Mouse (Mus musculus): Measurements from ENCODE around the gene Als2cr12. TPM values are rescaled to one million over a fixed set of nuclear protein-coding genes. Genes with fewer than 3 reads are reported as not detected.
A peak's percentile ranks its signal among the peaks of the same experiment; 100 is the strongest.
"Not testable (repeated sequence)": the region's sequence is repeated elsewhere in the genome, so short reads cannot be mapped to it uniquely, and the experiment has no call there.

Gene Als2cr12
- polyA plus RNA-seq, 1 experiment from 2014 or later, result not detected

DNA sequence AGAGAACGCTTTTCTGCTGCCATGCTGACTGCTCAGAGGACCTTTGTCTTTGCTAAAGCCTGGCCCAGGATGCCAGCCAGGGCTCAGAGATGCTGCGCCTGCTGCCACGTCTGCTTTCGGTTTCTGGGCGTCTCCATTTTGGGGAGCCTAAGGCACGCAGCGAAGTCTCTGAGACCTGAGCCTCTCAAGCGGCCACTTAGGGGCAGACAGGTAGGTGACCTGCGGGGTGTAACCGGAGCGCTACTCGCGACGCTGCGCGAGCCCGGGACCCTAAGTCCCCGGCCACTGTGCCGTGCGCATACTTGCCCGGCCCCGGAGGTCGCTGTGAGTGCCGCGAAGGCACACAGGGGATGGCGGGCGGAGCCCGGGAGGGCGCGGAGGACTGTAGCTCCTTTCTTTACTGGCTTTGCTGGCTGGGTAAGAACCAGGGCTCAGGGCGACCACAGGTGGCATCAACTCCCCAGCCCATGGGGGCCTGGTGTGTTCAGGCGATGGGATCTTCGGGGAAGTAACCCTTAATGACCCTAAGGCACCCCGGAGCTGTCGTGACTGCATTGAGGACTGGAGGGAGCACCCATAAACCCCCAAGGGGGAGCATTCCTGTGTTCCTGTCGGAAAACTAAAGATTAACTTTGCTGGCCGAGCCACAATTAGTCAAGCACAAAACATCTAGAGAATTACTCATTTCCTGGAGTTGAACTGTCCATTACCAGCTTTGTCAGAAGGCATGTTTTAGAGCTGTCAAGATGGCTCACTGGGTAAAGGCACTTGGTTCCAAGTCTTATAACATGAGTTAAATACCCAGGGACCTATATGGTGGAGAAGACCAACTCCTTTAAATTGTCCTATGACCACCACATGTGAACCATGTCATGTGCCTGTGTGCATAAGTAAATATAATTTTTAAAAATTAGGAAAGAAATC is 43.0 kb downstream of the Als2cr12 start:
- 3% methylated on average over 36 of the region's 37 CpGs for WGBS
- DNase-seq (ENCODE audit: low spot score), result peak; percentile 70
- peak overlapping the region; percentile 78 for H3K4me2 ChIP-seq (replicated peaks; ENCODE audit: low read depth, low read length)
- H3K27ac ChIP-seq (ENCODE audit: low read depth, low read length), result no peak overlapping the region
- no peaks in the 10 kb centered on the region for H3K9me3 ChIP-seq (ENCODE audit: control insufficient read depth, low read length)
- ATAC-seq (ENCODE audit: low FRiP score), result peak; percentile 67; the same call in 1 of the 2 replicates
- H3K9ac ChIP-seq (ENCODE audit: low read depth, low read length), result peak overlapping the region; percentile 77
- H3K4me3 ChIP-seq (ENCODE audit: low read depth, low read length), result peak overlapping the region; percentile 54
- no peaks in the 10 kb centered on the region for H3K27me3 ChIP-seq (ENCODE audit: control insufficient read depth, insufficient read depth, low read length)
- no peaks in the 10 kb centered on the region for H3K4me1 ChIP-seq (replicated peaks; ENCODE audit: control insufficient read depth, insufficient read depth, low read length)
- H3K36me3 ChIP-seq (ENCODE audit: control insufficient read depth, insufficient read depth, low read length), result no peaks in the 10 kb centered on the region

DNA sequence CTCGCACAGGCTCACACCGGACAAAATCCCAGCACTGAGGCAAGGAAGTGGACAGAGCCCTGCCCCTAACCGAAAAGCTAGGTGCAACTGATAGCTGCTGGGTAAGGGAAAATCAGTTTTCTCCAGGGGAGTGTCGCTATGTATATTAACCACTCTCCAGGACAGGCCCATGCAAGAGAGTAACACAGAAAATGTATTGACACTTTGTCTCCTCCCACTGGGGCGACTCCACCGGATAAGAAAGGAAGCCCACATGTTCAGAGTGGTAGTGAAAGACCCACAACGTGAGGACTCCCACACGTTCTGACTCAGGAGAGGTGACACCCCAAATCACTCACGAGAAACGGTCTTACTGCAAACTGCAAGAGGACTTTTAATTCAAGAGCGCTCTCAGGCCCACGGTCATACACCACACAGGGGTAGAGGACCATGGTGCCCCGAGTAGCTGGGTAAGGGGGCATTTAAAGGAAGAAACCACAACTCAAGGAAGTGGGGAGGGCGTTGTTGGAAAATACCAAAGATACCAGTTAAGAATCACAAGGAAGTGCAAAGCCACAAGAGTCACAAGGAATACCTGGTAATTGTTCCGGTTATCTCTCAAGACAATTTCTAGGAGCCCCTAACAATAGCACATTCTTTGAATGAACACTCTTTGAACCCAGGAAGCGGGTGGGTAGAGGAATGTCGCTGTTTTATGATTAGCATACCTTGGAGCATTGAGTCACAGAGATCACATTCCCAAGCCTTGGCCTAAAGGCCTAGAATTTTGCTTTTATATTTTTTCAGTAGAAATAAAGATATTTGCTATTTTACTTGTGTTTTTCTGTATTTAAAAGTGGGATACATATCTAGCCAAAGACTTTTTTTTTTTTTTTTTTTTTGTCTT is 44.0 kb downstream of the Als2cr12 start:
- not testable (repeated sequence) for DNase-seq (ENCODE audit: low spot score); H3K9me3 ChIP-seq (ENCODE audit: control insufficient read depth, low read length); ATAC-seq (ENCODE audit: low FRiP score); H3K36me3 ChIP-seq (ENCODE audit: control insufficient read depth, insufficient read depth, low read length); H3K4me1 ChIP-seq (replicated peaks; ENCODE audit: control insufficient read depth, insufficient read depth, low read length); H3K27me3 ChIP-seq (ENCODE audit: control insufficient read depth, insufficient read depth, low read length); H3K27ac ChIP-seq (ENCODE audit: low read depth, low read length)
- Histone ChIP-seq H3K9ac (ENCODE audit: low read depth, low read length) (peak overlapping the region; percentile 77), H3K4me3 (ENCODE audit: low read depth, low read length) (peak overlapping the region; percentile 54), H3K4me2 (replicated peaks; ENCODE audit: low read depth, low read length) (peak overlapping the region; percentile 78; the same call in 1 of the 2 replicates)
- 85% methylated on average over 17 of the region's 17 CpGs for WGBS

DNA sequence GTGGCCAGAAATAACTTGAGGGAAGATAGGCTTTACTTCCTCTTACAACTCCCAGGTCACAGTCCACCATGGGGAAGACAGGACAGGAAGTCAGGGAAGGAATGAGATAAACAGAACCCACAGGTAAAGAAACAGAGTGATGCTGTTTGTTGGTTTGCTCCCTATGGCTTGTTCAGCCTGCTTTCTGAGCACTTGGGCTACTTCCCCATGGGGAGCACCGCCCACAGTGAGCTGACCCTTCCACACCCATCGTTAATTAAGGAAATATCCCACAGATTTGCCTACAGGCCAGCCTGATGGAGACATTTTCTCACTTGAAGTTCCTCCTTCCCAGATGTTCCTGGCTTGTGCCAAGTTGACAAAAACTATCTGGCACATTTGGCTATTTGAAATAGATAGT is 66.9 kb downstream of the Als2cr12 start:
- DNase-seq (ENCODE audit: low spot score); H3K36me3 ChIP-seq (ENCODE audit: control insufficient read depth, insufficient read depth, low read length); H3K9ac ChIP-seq (ENCODE audit: low read depth, low read length); H3K27ac ChIP-seq (ENCODE audit: low read depth, low read length); H3K4me1 ChIP-seq (replicated peaks; ENCODE audit: control insufficient read depth, insufficient read depth, low read length); H3K4me2 ChIP-seq (replicated peaks; ENCODE audit: low read depth, low read length); H3K9me3 ChIP-seq (ENCODE audit: control insufficient read depth, low read length); H3K4me3 ChIP-seq (ENCODE audit: low read depth, low read length); H3K27me3 ChIP-seq (ENCODE audit: control insufficient read depth, insufficient read depth, low read length); ATAC-seq (ENCODE audit: low FRiP score): not testable (repeated sequence)
- WGBS, result 88% methylated on average over 1 of the region's 2 CpGs

- DNase-seq (ENCODE audit: low spot score), result no peak
Observed at GRCm38 (mm10) chr1:58621996-58622748, 73.6 kb downstream of the Als2cr12 start.

GRCm38 (mm10) chr1:58621251-58621650 is 74.5 kb downstream of the Als2cr12 start:
- H3K4me2 ChIP-seq (replicated peaks; ENCODE audit: low read depth, low read length), result no peak overlapping the region
- WGBS, result 86% methylated on average over 3 of the region's 3 CpGs
- no peak for ATAC-seq (ENCODE audit: low FRiP score)

More at GRCm38 (mm10) chr1:58621996-58622748, 73.6 kb downstream of the Als2cr12 start:
- WGBS, result 75% methylated on average over 7 of the region's 7 CpGs
- no peak overlapping the region for H3K9ac ChIP-seq (ENCODE audit: low read depth, low read length)
- no peak overlapping the region for H3K27ac ChIP-seq (ENCODE audit: low read depth, low read length)
- no peak for ATAC-seq (ENCODE audit: low FRiP score)
- H3K4me3 ChIP-seq (ENCODE audit: low read depth, low read length), result no peak overlapping the region
- H3K4me1 ChIP-seq (replicated peaks; ENCODE audit: control insufficient read depth, insufficient read depth, low read length), result no peaks in the 10 kb centered on the region
- H3K27me3 ChIP-seq (ENCODE audit: control insufficient read depth, insufficient read depth, low read length), result no peaks in the 10 kb centered on the region
- no peak overlapping the region for H3K4me2 ChIP-seq (replicated peaks; ENCODE audit: low read depth, low read length)
- H3K9me3 ChIP-seq (ENCODE audit: control insufficient read depth, low read length), result no peaks in the 10 kb centered on the region
- H3K36me3 ChIP-seq (ENCODE audit: control insufficient read depth, insufficient read depth, low read length), result no peaks in the 10 kb centered on the region

GRCm38 (mm10) chr1:58618766-58619165 is 77.0 kb downstream of the Als2cr12 start:
- no peaks in the 10 kb centered on the region for H3K9me3 ChIP-seq (ENCODE audit: control insufficient read depth, low read length)
- ATAC-seq (ENCODE audit: low FRiP score), result no peak
- no peaks in the 10 kb centered on the region for H3K36me3 ChIP-seq (ENCODE audit: control insufficient read depth, insufficient read depth, low read length)
- H3K9ac ChIP-seq (ENCODE audit: low read depth, low read length), result no peak overlapping the region
- no peak overlapping the region for H3K4me2 ChIP-seq (replicated peaks; ENCODE audit: low read depth, low read length)
- DNase-seq (ENCODE audit: low spot score), result no peak
- no peaks in the 10 kb centered on the region for H3K4me1 ChIP-seq (replicated peaks; ENCODE audit: control insufficient read depth, insufficient read depth, low read length)
- H3K27me3 ChIP-seq (ENCODE audit: control insufficient read depth, insufficient read depth, low read length), result no peaks in the 10 kb centered on the region
- H3K4me3 ChIP-seq (ENCODE audit: low read depth, low read length), result no peak overlapping the region
- WGBS, result 86% methylated on average over 2 of the region's 2 CpGs
- H3K27ac ChIP-seq (ENCODE audit: low read depth, low read length), result no peak overlapping the region

More at GRCm38 (mm10) chr1:58621251-58621650, 74.5 kb downstream of the Als2cr12 start:
- Histone ChIP-seq H3K27me3 (ENCODE audit: control insufficient read depth, insufficient read depth, low read length) (no peaks in the 10 kb centered on the region), H3K4me3 (ENCODE audit: low read depth, low read length) (no peak overlapping the region), H3K4me1 (replicated peaks; ENCODE audit: control insufficient read depth, insufficient read depth, low read length) (no peaks in the 10 kb centered on the region), H3K36me3 (ENCODE audit: control insufficient read depth, insufficient read depth, low read length) (no peaks in the 10 kb centered on the region), H3K27ac (ENCODE audit: low read depth, low read length) (no peak overlapping the region), H3K9ac (ENCODE audit: low read depth, low read length) (no peak overlapping the region), H3K9me3 (ENCODE audit: control insufficient read depth, low read length) (no peaks in the 10 kb centered on the region)
- DNase-seq (ENCODE audit: low spot score), result no peak

DNA sequence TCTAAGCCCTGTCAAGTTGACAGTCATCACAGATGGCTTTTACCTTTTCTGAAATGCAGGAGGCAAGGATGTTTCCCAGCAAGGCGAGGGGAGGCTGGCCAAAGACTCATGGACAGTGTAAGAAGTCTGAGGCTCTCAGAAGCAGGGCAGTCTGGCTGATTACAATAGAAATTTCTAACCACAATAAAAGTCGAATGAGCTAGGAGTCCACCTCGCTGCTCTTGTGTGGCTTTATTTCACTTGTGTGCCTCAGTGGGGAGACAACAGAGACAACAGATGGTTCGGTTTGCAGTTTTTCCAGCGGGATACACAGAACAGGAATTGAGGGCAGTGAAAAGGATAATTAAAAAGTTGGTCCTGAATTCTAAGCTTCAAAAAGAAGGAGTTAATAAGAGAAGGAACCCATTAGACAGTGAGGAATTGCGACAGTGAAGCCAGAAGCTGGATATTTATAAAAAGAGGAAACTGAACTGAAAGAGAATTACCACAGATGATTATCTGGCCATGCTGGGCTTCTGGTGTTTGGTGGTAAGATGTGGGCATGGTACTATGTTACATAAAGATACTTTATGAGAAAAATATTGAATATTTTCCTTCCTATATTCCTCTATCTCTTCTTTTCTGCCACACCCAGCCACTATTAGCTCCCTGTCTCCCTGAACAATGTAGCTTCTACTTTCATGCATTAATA is 77.7 kb downstream of the Als2cr12 start:
- Histone ChIP-seq H3K36me3 (ENCODE audit: control insufficient read depth, insufficient read depth, low read length) (no peaks in the 10 kb centered on the region), H3K27ac (ENCODE audit: low read depth, low read length) (no peak overlapping the region), H3K4me1 (replicated peaks; ENCODE audit: control insufficient read depth, insufficient read depth, low read length) (no peaks in the 10 kb centered on the region), H3K9ac (ENCODE audit: low read depth, low read length) (no peak overlapping the region), H3K4me2 (replicated peaks; ENCODE audit: low read depth, low read length) (no peak overlapping the region), H3K27me3 (ENCODE audit: control insufficient read depth, insufficient read depth, low read length) (no peaks in the 10 kb centered on the region), H3K9me3 (ENCODE audit: control insufficient read depth, low read length) (no peaks in the 10 kb centered on the region), H3K4me3 (ENCODE audit: low read depth, low read length) (no peak overlapping the region)
- DNase-seq (ENCODE audit: low spot score) (no peak), ATAC-seq (ENCODE audit: low FRiP score) (no peak)
- WGBS, result 81% methylated on average over 6 of the region's 6 CpGs

GRCm38 (mm10) chr1:58617076-58617475 is 78.7 kb downstream of the Als2cr12 start:
- no peak overlapping the region for H3K27ac ChIP-seq (ENCODE audit: low read depth, low read length)
- no peaks in the 10 kb centered on the region for H3K36me3 ChIP-seq (ENCODE audit: control insufficient read depth, insufficient read depth, low read length)
- H3K4me2 ChIP-seq (replicated peaks; ENCODE audit: low read depth, low read length), result no peak overlapping the region
- no peaks in the 10 kb centered on the region for H3K27me3 ChIP-seq (ENCODE audit: control insufficient read depth, insufficient read depth, low read length)
- no peak overlapping the region for H3K4me3 ChIP-seq (ENCODE audit: low read depth, low read length)
- H3K9me3 ChIP-seq (ENCODE audit: control insufficient read depth, low read length), result no peaks in the 10 kb centered on the region
- ATAC-seq (ENCODE audit: low FRiP score) (no peak), DNase-seq (ENCODE audit: low spot score) (no peak)
- 68% methylated on average over 5 of the region's 5 CpGs for WGBS
- H3K4me1 ChIP-seq (replicated peaks; ENCODE audit: control insufficient read depth, insufficient read depth, low read length), result no peaks in the 10 kb centered on the region
- no peak overlapping the region for H3K9ac ChIP-seq (ENCODE audit: low read depth, low read length)
